Mouse (Mus musculus): Measurements from ENCODE around the gene Cdh5.
"Not testable (repeated sequence)": the region's sequence is repeated elsewhere in the genome, so short reads cannot be mapped to it uniquely, and the experiment has no call there.

Gene Cdh5

GRCm38 (mm10) chr8:104090993-104091900 lies 10.2 kb upstream of the Cdh5 start:
- DNase-seq (ENCODE audit: low spot score) = not testable (repeated sequence)

GRCm38 (mm10) chr8:104093336-104093735 lies 8.1 kb upstream of the Cdh5 start:
- no peak for DNase-seq (ENCODE audit: low spot score)

GRCm38 (mm10) chr8:104095595-104095994 lies 5.8 kb upstream of the Cdh5 start:
- DNase-seq (ENCODE audit: low spot score) = no peak

GRCm38 (mm10) chr8:104096644-104097043 lies 4.8 kb upstream of the Cdh5 start:
- no peak for DNase-seq (ENCODE audit: low spot score)

- no peak for DNase-seq (ENCODE audit: low spot score)
Observed at GRCm38 (mm10) chr8:104098671-104099346, 2.6 kb upstream of the Cdh5 start.

- no peak for DNase-seq (ENCODE audit: low spot score)
Observed at GRCm38 (mm10) chr8:104099347-104100099, 1.9 kb upstream of the Cdh5 start.

- not testable (repeated sequence) for DNase-seq (ENCODE audit: low spot score)
Observed at GRCm38 (mm10) chr8:104100724-104101123, 701 bp upstream of the Cdh5 start.

- DNase-seq (ENCODE audit: low spot score) = no peak
Observed at GRCm38 (mm10) chr8:104103462-104103861, 2.0 kb downstream of the Cdh5 start.

GRCm38 (mm10) chr8:104105768-104106167 lies 4.3 kb downstream of the Cdh5 start:
- DNase-seq (ENCODE audit: low spot score) = no peak

GRCm38 (mm10) chr8:104106276-104106946 lies 5.0 kb downstream of the Cdh5 start:
- no peak for DNase-seq (ENCODE audit: low spot score)

- no peak for DNase-seq (ENCODE audit: low spot score)
Observed at GRCm38 (mm10) chr8:104107111-104107510, 5.7 kb downstream of the Cdh5 start.

GRCm38 (mm10) chr8:104108048-104108447 lies 6.6 kb downstream of the Cdh5 start:
- no peak for DNase-seq (ENCODE audit: low spot score)

- DNase-seq (ENCODE audit: low spot score) = no peak
Observed at GRCm38 (mm10) chr8:104110498-104111134, 9.2 kb downstream of the Cdh5 start.

- no peak for DNase-seq (ENCODE audit: low spot score)
Observed at GRCm38 (mm10) chr8:104121640-104122416, 20.4 kb downstream of the Cdh5 start.

GRCm38 (mm10) chr8:104123080-104123657 lies 21.7 kb downstream of the Cdh5 start:
- DNase-seq (ENCODE audit: low spot score) = no peak

GRCm38 (mm10) chr8:104124534-104124933 lies 23.1 kb downstream of the Cdh5 start:
- no peak for DNase-seq (ENCODE audit: low spot score)

GRCm38 (mm10) chr8:104127160-104127883 lies 25.9 kb downstream of the Cdh5 start:
- DNase-seq (ENCODE audit: low spot score) = no peak

GRCm38 (mm10) chr8:104130916-104131315 lies 29.5 kb downstream of the Cdh5 start:
- DNase-seq (ENCODE audit: low spot score) = no peak

GRCm38 (mm10) chr8:104131414-104131975 lies 30.1 kb downstream of the Cdh5 start:
- no peak for DNase-seq (ENCODE audit: low spot score)

Data from ovary, postnatal 14 days (tissue).